Mouse (Mus musculus): ENCODE measurements at regions not wholly inside any gene's neighbourhood (a gene's known extent, or its start where the extent isn't known, plus 50 kb on each side); places are given as distances from the start of the nearest gene placed in this dataset.

GRCm38 (mm10) chr6:140816359-140816758 is 87.3 kb downstream of the Gm11077 start:
- peaks cover 24% of the 10 kb centered on the region for H3K4me1 ChIP-seq (ENCODE audit: control insufficient read depth, insufficient read depth, insufficient read length)
- no peaks in the 10 kb centered on the region for H3K27me3 ChIP-seq (ENCODE audit: control insufficient read depth, insufficient read depth, low read length)
- H3K4me3 ChIP-seq (ENCODE audit: extremely low read depth, insufficient read depth, insufficient read length) = no peak overlapping the region
- DNase-seq (ENCODE audit: low read depth in 1 of 2, low spot score in 2 of 2) = no peak
- no peaks in the 10 kb centered on the region for H3K36me3 ChIP-seq (ENCODE audit: control insufficient read depth, insufficient read depth, low read length)
- no peak for TF ChIP-seq POLR2A (IDR thresholded peaks at IDR 0.05; ENCODE audit: low read depth, low read length)
- no peak for TF ChIP-seq CTCF (IDR thresholded peaks at IDR 0.05; ENCODE audit: extremely low read depth, insufficient read depth, insufficient read length, insufficient replicate concordance)
- WGBS = 24% methylated on average over 1 of the region's 1 CpGs
- no peak overlapping the region for H3K27ac ChIP-seq (ENCODE audit: insufficient read depth, low read length)

- peaks cover 24% of the 10 kb centered on the region for H3K4me1 ChIP-seq (ENCODE audit: control insufficient read depth, insufficient read depth, insufficient read length)
- TF ChIP-seq POLR2A (IDR thresholded peaks at IDR 0.05; ENCODE audit: low read depth, low read length) (no peak), CTCF (IDR thresholded peaks at IDR 0.05; ENCODE audit: extremely low read depth, insufficient read depth, insufficient read length, insufficient replicate concordance) (no peak)
- H3K27ac ChIP-seq (ENCODE audit: insufficient read depth, low read length) = peak overlapping the region; percentile 58; the same call in 1 of the 2 replicates
- no peaks in the 10 kb centered on the region for H3K36me3 ChIP-seq (ENCODE audit: control insufficient read depth, insufficient read depth, low read length)
- no peaks in the 10 kb centered on the region for H3K27me3 ChIP-seq (ENCODE audit: control insufficient read depth, insufficient read depth, low read length)
- H3K4me3 ChIP-seq (ENCODE audit: extremely low read depth, insufficient read depth, insufficient read length) = no peak overlapping the region
- WGBS = 4% methylated on average over 6 of the region's 6 CpGs
- DNase-seq (ENCODE audit: low read depth in 1 of 2, low spot score in 2 of 2) = peak in 1 of 2 experiments; percentile 73
Observed at GRCm38 (mm10) chr6:140816831-140817230, 87.7 kb downstream of the Gm11077 start.

GRCm38 (mm10) chr6:140819451-140819878 is 90.4 kb downstream of the Gm11077 start:
- Histone ChIP-seq H3K27ac (ENCODE audit: insufficient read depth, low read length) (no peak overlapping the region; the same call in 1 of the 2 replicates), H3K27me3 (ENCODE audit: control insufficient read depth, insufficient read depth, low read length) (no peaks in the 10 kb centered on the region), H3K4me3 (ENCODE audit: extremely low read depth, insufficient read depth, insufficient read length) (no peak overlapping the region), H3K4me1 (ENCODE audit: control insufficient read depth, insufficient read depth, insufficient read length) (peaks cover 24% of the 10 kb centered on the region), H3K36me3 (ENCODE audit: control insufficient read depth, insufficient read depth, low read length) (no peaks in the 10 kb centered on the region)
- TF ChIP-seq POLR2A (IDR thresholded peaks at IDR 0.05; ENCODE audit: low read depth, low read length) (no peak), CTCF (IDR thresholded peaks at IDR 0.05; ENCODE audit: extremely low read depth, insufficient read depth, insufficient read length, insufficient replicate concordance) (no peak)
- WGBS = 48% methylated on average over 8 of the region's 8 CpGs
- peak; percentile 23 to 71 for DNase-seq (ENCODE audit: low read depth in 1 of 2, low spot score in 2 of 2)

GRCm38 (mm10) chr6:140826522-140826921 is 97.4 kb downstream of the Gm11077 start:
- Histone ChIP-seq H3K27ac (ENCODE audit: insufficient read depth, low read length) (no peak overlapping the region), H3K36me3 (ENCODE audit: control insufficient read depth, insufficient read depth, low read length) (no peaks in the 10 kb centered on the region), H3K27me3 (ENCODE audit: control insufficient read depth, insufficient read depth, low read length) (no peaks in the 10 kb centered on the region), H3K4me3 (ENCODE audit: extremely low read depth, insufficient read depth, insufficient read length) (no peak overlapping the region), H3K4me1 (ENCODE audit: control insufficient read depth, insufficient read depth, insufficient read length) (no peaks in the 10 kb centered on the region)
- no peak for TF ChIP-seq POLR2A (IDR thresholded peaks at IDR 0.05; ENCODE audit: low read depth, low read length)
- no peak for TF ChIP-seq CTCF (IDR thresholded peaks at IDR 0.05; ENCODE audit: extremely low read depth, insufficient read depth, insufficient read length, insufficient replicate concordance)
- DNase-seq (ENCODE audit: low read depth in 1 of 2, low spot score in 2 of 2) = no peak

- Histone ChIP-seq H3K27ac (ENCODE audit: insufficient read depth, low read length) (no peak overlapping the region), H3K36me3 (ENCODE audit: control insufficient read depth, insufficient read depth, low read length) (no peaks in the 10 kb centered on the region), H3K4me1 (ENCODE audit: control insufficient read depth, insufficient read depth, insufficient read length) (no peaks in the 10 kb centered on the region), H3K27me3 (ENCODE audit: control insufficient read depth, insufficient read depth, low read length) (no peaks in the 10 kb centered on the region), H3K4me3 (ENCODE audit: extremely low read depth, insufficient read depth, insufficient read length) (no peak overlapping the region)
- DNase-seq (ENCODE audit: low read depth in 1 of 2, low spot score in 2 of 2) = no peak
- TF ChIP-seq POLR2A (IDR thresholded peaks at IDR 0.05; ENCODE audit: low read depth, low read length) = no peak
- TF ChIP-seq CTCF (IDR thresholded peaks at IDR 0.05; ENCODE audit: extremely low read depth, insufficient read depth, insufficient read length, insufficient replicate concordance) = no peak
Observed at GRCm38 (mm10) chr6:140827651-140828050, 98.6 kb downstream of the Gm11077 start.

GRCm38 (mm10) chr6:140843292-140843991 is 114.4 kb downstream of the Gm11077 start:
- no peaks in the 10 kb centered on the region for H3K27me3 ChIP-seq (ENCODE audit: control insufficient read depth, insufficient read depth, low read length)
- TF ChIP-seq POLR2A (IDR thresholded peaks at IDR 0.05; ENCODE audit: low read depth, low read length) (no peak), CTCF (IDR thresholded peaks at IDR 0.05; ENCODE audit: extremely low read depth, insufficient read depth, insufficient read length, insufficient replicate concordance) (no peak)
- WGBS = 87% methylated on average over 8 of the region's 8 CpGs

GRCm38 (mm10) chr6:140847165-140847564 is 118.1 kb downstream of the Gm11077 start:
- no peak overlapping the region for H3K4me3 ChIP-seq (ENCODE audit: extremely low read depth, insufficient read depth, insufficient read length)
- H3K27me3 ChIP-seq (ENCODE audit: control insufficient read depth, insufficient read depth, low read length) = no peaks in the 10 kb centered on the region
- TF ChIP-seq CTCF (IDR thresholded peaks at IDR 0.05; ENCODE audit: extremely low read depth, insufficient read depth, insufficient read length, insufficient replicate concordance) (no peak), POLR2A (IDR thresholded peaks at IDR 0.05; ENCODE audit: low read depth, low read length) (no peak)
- WGBS = 85% methylated on average over 3 of the region's 3 CpGs
- H3K4me1 ChIP-seq (ENCODE audit: control insufficient read depth, insufficient read depth, insufficient read length) = no peaks in the 10 kb centered on the region
- H3K36me3 ChIP-seq (ENCODE audit: control insufficient read depth, insufficient read depth, low read length) = no peaks in the 10 kb centered on the region
- DNase-seq (ENCODE audit: low read depth in 1 of 2, low spot score in 2 of 2) = no peak
- H3K27ac ChIP-seq (ENCODE audit: insufficient read depth, low read length) = no peak overlapping the region

More at GRCm38 (mm10) chr6:140843292-140843991, 114.4 kb downstream of the Gm11077 start:
- Histone ChIP-seq H3K4me1 (ENCODE audit: control insufficient read depth, insufficient read depth, insufficient read length) (no peaks in the 10 kb centered on the region), H3K36me3 (ENCODE audit: control insufficient read depth, insufficient read depth, low read length) (no peaks in the 10 kb centered on the region), H3K4me3 (ENCODE audit: extremely low read depth, insufficient read depth, insufficient read length) (no peak overlapping the region), H3K27ac (ENCODE audit: insufficient read depth, low read length) (no peak overlapping the region)
- DNase-seq (ENCODE audit: low read depth in 1 of 2, low spot score in 2 of 2) = no peak

Data from spleen, adult 2 months (tissue).